Mouse (Mus musculus): ENCODE results near the gene Pax6.

GRCm38 (mm10) chr2:105705320-105705719 lies 36.6 kb downstream of the Pax6 start:
- TF ChIP-seq CTCF (IDR thresholded peaks at IDR 0.05; ENCODE audit: low read depth, low read length) (no peak), POLR2AphosphoS5 (IDR thresholded peaks at IDR 0.05; ENCODE audit: insufficient replicate concordance, low read depth, low read length) (no peak), GATA1 (IDR thresholded peaks at IDR 0.05; ENCODE audit: borderline replicate concordance, low read length) (no peak)

Measured in G1E (cell line).